Mouse (Mus musculus) ES-E14 (cell line): ENCODE measurements at regions not wholly inside any gene's neighbourhood (a gene's known extent, or its start where the extent isn't known, plus 50 kb on each side); places are given as distances from the start of the nearest gene placed in this dataset.

Experiments
- DNase-seq: peaks from one replicate; pipeline ENCODE4 v3.0.0-alpha.2; 2013; ENCODE audit warnings: low read depth, low spot score
- H3K27ac ChIP-seq: 2 replicates; pipeline ENCODE4 v1.5.1; 2012; ENCODE audit warnings: low read depth, mild to moderate bottlenecking, low read length, moderate library complexity, mixed read lengths; ENCODE audit not compliant: poor library complexity, insufficient read depth, severe bottlenecking
- H3K36me3 ChIP-seq: 2 replicates; pipeline ENCODE4 v1.6.1; 2012; ENCODE audit warnings: mild to moderate bottlenecking, low read length, moderate library complexity, mixed read lengths; ENCODE audit not compliant: control insufficient read depth, poor library complexity, insufficient read depth, severe bottlenecking
- H3K4me1 ChIP-seq, 2 experiments: fragments of 150-350 bp in 1 of 2; sonication (generic) in 1 of 2; 2 replicates each; pipeline ENCODE4 v1.6.1; 2012; ENCODE audit warnings: low read length in 2 of 2, mild to moderate bottlenecking in 1 of 2, mixed read lengths in 1 of 2; ENCODE audit not compliant: control insufficient read depth in 2 of 2, insufficient read depth in 2 of 2, poor library complexity in 1 of 2
- H3K4me3 ChIP-seq, 2 experiments: fragments of 150-350 bp in 1 of 2; sonication (generic) in 1 of 2; 2 replicates each; pipeline ENCODE4 v1.5.1; 2012; ENCODE audit warnings: low read length in 2 of 2, low read depth in 1 of 2, mild to moderate bottlenecking in 1 of 2, mixed read lengths in 1 of 2; ENCODE audit not compliant: insufficient read depth in 1 of 2, poor library complexity in 1 of 2, severe bottlenecking in 1 of 2
- H3K9ac ChIP-seq: 2 replicates; pipeline ENCODE4 v1.6.1; 2012; ENCODE audit warnings: low read depth, mild to moderate bottlenecking, low read length, mixed read lengths; ENCODE audit not compliant: poor library complexity, insufficient read depth, severe bottlenecking
- H3K9me3 ChIP-seq: fragments of 150-350 bp; sonication (generic); 2 replicates; pipeline ENCODE4 v1.6.1; 2012; ENCODE audit warnings: low read depth, mild to moderate bottlenecking, low read length; ENCODE audit not compliant: control insufficient read depth, insufficient read depth
- CHD2 ChIP-seq: IDR thresholded peaks from 2 replicates; pipeline ENCODE4 v1.6.1; 2014; ENCODE audit warnings: mild to moderate bottlenecking, low read depth, low read length, inconsistent platforms
- HCFC1 ChIP-seq: IDR thresholded peaks from 2 replicates; pipeline ENCODE4 v1.6.1; 2012; ENCODE audit warnings: low read length, inconsistent platforms, borderline replicate concordance; ENCODE audit not compliant: insufficient read depth
- MAFK ChIP-seq: IDR thresholded peaks from 2 replicates; pipeline ENCODE4 v1.6.1; 2014; ENCODE audit warnings: mild to moderate bottlenecking, low read depth, low read length, inconsistent platforms; ENCODE audit not compliant: insufficient read depth
- ZC3H11A ChIP-seq: IDR thresholded peaks from 2 replicates; pipeline ENCODE4 v1.6.1; 2012; ENCODE audit warnings: low read depth, mild to moderate bottlenecking, inconsistent platforms, low read length, borderline replicate concordance
- ZNF384 ChIP-seq: IDR thresholded peaks from 2 replicates; pipeline ENCODE4 v1.6.1; 2012; ENCODE audit warnings: low read depth, low read length, inconsistent platforms
- in situ Hi-C, 2 experiments: fragments of 600-800 bp; cut with MboI; formaldehyde crosslinking; loops; one replicate each; pipeline ENCODE4 v1.15.1; 2025; ENCODE audit warnings: low sequenced_read_pairs in 2 of 2, inconsistent platforms in 1 of 2; ENCODE audit not compliant: unreplicated experiment in 2 of 2

DNA sequence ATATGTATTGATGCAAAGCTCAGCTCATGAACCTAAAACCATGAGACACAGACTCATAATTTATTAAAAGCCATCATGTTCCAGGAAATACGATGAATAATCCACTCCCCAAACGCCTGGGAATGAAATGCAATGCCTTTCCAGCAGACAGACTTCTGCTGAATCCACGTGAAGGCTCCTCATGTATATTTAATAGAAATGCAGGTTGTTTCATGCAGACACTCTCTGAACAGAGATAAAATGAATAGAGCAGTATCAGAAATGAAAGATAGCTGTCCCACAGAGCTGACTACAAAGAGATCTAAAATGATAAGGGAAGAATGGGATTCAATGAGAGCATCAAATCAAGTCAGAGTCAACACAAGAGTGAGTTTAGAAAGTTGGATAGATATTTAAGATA, 376.3 kb upstream of the Lrfn5 start:
- H3K4me3 ChIP-seq, result no peak overlapping the region
- in situ Hi-C loops, result no loop called here
- no peak for DNase-seq
- no peak overlapping the region for H3K9ac ChIP-seq
- H3K36me3 ChIP-seq, result no peaks in the 10 kb centered on the region
- H3K4me1 ChIP-seq, result no peaks in the 10 kb centered on the region
- no peak overlapping the region for H3K27ac ChIP-seq
- no peaks in the 10 kb centered on the region for H3K9me3 ChIP-seq
- no peak for TF ChIP-seq ZNF384

DNA sequence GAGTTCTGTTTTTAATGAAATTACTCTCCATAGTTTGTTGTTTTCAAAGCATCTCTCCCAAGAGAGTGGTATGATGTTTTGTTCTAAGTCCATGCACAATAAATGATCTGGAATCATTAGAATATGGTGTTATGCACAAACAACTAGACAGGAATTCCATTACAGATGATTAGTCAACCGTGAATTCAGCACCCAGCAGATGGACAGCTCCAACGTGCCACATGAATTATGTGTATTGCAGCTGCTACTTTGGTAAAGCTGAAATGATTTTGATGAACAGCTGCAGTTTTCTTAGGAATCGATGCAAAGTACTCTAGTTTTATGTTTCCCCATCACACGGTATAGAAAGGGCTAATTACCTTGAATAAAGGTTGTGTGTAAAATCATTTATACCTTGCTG, 347.6 kb upstream of the Lrfn5 start:
- no peaks in the 10 kb centered on the region for H3K36me3 ChIP-seq
- H3K4me1 ChIP-seq, result no peaks in the 10 kb centered on the region
- H3K27ac ChIP-seq, result no peak overlapping the region
- in situ Hi-C loops, result no loop called here
- H3K9me3 ChIP-seq, result no peaks in the 10 kb centered on the region
- DNase-seq, result peak; percentile 6
- H3K4me3 ChIP-seq, result no peak overlapping the region
- H3K9ac ChIP-seq, result no peak overlapping the region
- TF ChIP-seq HCFC1 (no peak), CHD2 (no peak), ZNF384 (no peak), MAFK (no peak), ZC3H11A (no peak)
